Comparison of ENCODE assay signal across 8 mouse cellular contexts in genomic region chr2:163401221-163401620, GRCm38 (mm10). TPM values are rescaled to one million over a fixed set of nuclear protein-coding genes. Genes with fewer than 3 reads are reported as not detected.
DNase-seq lines count a peak whose midpoint lies in the region; ATAC-seq and TF ChIP-seq lines count a peak whose summit lies in the region.

No protein-coding gene starts in this region.

- peak; percentile 87 for DNase-seq in gastrocnemius, adult 18-20 months (ENCODE audit: low spot score)
- no peak for DNase-seq in gastrocnemius, postnatal 25 days
- DNase-seq in adrenal gland, adult 18-20 months (ENCODE audit: low spot score in 2 of 2), result peak; percentile 72 to 80
- peak; percentile 89 for DNase-seq in embryo, embryonic 10 days (ENCODE audit: low spot score)
- DNase-seq in heart, postnatal 0 days (ENCODE audit: low spot score), result peak; percentile 87
- peak; percentile 61 to 82 for DNase-seq in layer of hippocampus, postnatal 36 days
- DNase-seq in spleen, adult 12 weeks (ENCODE audit: low spot score), result peak; percentile 61

- no peaks in the 10 kb centered on the region for H3K9me3 ChIP-seq in heart, postnatal 0 days (replicated peaks; ENCODE audit: control insufficient read depth, low read length)

- H3K4me1 ChIP-seq in heart, postnatal 0 days (ENCODE audit: control insufficient read depth, insufficient read depth), result peaks cover 13% of the 10 kb centered on the region

- no peak overlapping the region for H3K4me3 ChIP-seq in heart, postnatal 0 days (ENCODE audit: low read depth, low read length)

- H3K9ac ChIP-seq in heart, postnatal 0 days (replicated peaks; ENCODE audit: low read depth, low read length), result no peak overlapping the region

- peak; percentile 42; the same call in 1 of the 2 replicates for TF ChIP-seq EP300 in heart, postnatal 0 days (IDR thresholded peaks at IDR 0.05; ENCODE audit: low read depth)

- peak; percentile 100 for TF ChIP-seq CTCF in heart, postnatal 0 days (IDR thresholded peaks at IDR 0.05; ENCODE audit: low read depth)

- ATAC-seq in heart, postnatal 0 days (ENCODE audit: insufficient read depth, low read depth), result no peak
- ATAC-seq in megakaryocyte-erythroid progenitor cell, adult 5-6 weeks (replicated peaks; ENCODE audit: low FRiP score, low TSS enrichment, poor library complexity, severe bottlenecking), result peak; percentile 74

- WGBS in heart, postnatal 0 days, result 4% methylated on average over 8 of the region's 8 CpGs

- H3K27me3 ChIP-seq in heart, postnatal 0 days (ENCODE audit: control insufficient read depth, insufficient read depth, low read length), result no peaks in the 10 kb centered on the region

- peaks cover 9% of the 10 kb centered on the region; the same call in 1 of the 2 replicates for H3K36me3 ChIP-seq in heart, postnatal 0 days (replicated peaks; ENCODE audit: control insufficient read depth, insufficient read depth, low read length)

- no peak overlapping the region for H3K4me2 ChIP-seq in heart, postnatal 0 days (ENCODE audit: low read depth, low read length)

- H3K27ac ChIP-seq in heart, postnatal 0 days (ENCODE audit: low read depth), result no peak overlapping the region

RNA-seq across cellular contexts. Expression of gene Jph2, which starts 3.4 kb away (rescaled TPM):
- 100 to 1,000 TPM; 401 to 487 TPM for total RNA-seq in gastrocnemius, adult 18-20 months (2021)
- 100 to 1,000 TPM; 424 to 451 TPM for total RNA-seq in gastrocnemius, postnatal 25 days (2021)
- total RNA-seq in adrenal gland, adult 18-20 months (2021), result 1 to 10 TPM; 4.4 to 6.5 TPM
- total RNA-seq in heart, postnatal 0 days (2014; rRNA removed; ENCODE audit: low replicate concordance), result 215 and 246 TPM in 2 replicates
- 47.3 and 61.7 TPM in 2 replicates for polyA plus RNA-seq in heart, postnatal 0 days (2015; fragmentation: Nextera tagmentation; extraction: Ambion mirVana)
- total RNA-seq in layer of hippocampus, postnatal 36 days (2021), result under 1 TPM; 0.45 to 0.63 TPM
- total RNA-seq in megakaryocyte-erythroid progenitor cell, adult 5-6 weeks (2014; fragmentation: Nextera tagmentation), result not detected in 2 replicates
- total RNA-seq in megakaryocyte-erythroid progenitor cell, adult 5-6 weeks (2017), result not detected in 2 replicates

RNA-seq across cellular contexts. Expression of gene Oser1, which starts 23.3 kb away (rescaled TPM):
- 10 to 100 TPM; 31.4 to 38.1 TPM for total RNA-seq in gastrocnemius, adult 18-20 months (2021)
- 10 to 100 TPM; 23.8 to 27.0 TPM for total RNA-seq in gastrocnemius, postnatal 25 days (2021)
- total RNA-seq in adrenal gland, adult 18-20 months (2021), result 10 to 100 TPM; 37.1 to 43.6 TPM
- 23.8 and 28.9 TPM in 2 replicates for total RNA-seq in heart, postnatal 0 days (2014; rRNA removed; ENCODE audit: low replicate concordance)
- polyA plus RNA-seq in heart, postnatal 0 days (2015; fragmentation: Nextera tagmentation; extraction: Ambion mirVana), result 41.4 and 45.1 TPM in 2 replicates
- total RNA-seq in layer of hippocampus, postnatal 36 days (2021), result 10 to 100 TPM; 19.0 to 19.5 TPM
- 24.6 and 25.8 TPM in 2 replicates for total RNA-seq in megakaryocyte-erythroid progenitor cell, adult 5-6 weeks (2014; fragmentation: Nextera tagmentation)
- 46.6 and 53.5 TPM in 2 replicates for total RNA-seq in megakaryocyte-erythroid progenitor cell, adult 5-6 weeks (2017)

RNA-seq across cellular contexts. Expression of gene Gdap1l1, which starts 37.1 kb away (rescaled TPM):
- total RNA-seq in gastrocnemius, adult 18-20 months (2021), result under 1 TPM in 1 of 2 experiments, not detected in 1; 0.21 TPM
- total RNA-seq in gastrocnemius, postnatal 25 days (2021), result not detected
- 1 to 10 TPM; 3.3 TPM for total RNA-seq in adrenal gland, adult 18-20 months (2021)
- total RNA-seq in heart, postnatal 0 days (2014; rRNA removed; ENCODE audit: low replicate concordance), result not detected in 2 replicates
- 0.10 TPM in 1 of 2 replicates, not detected in the other for polyA plus RNA-seq in heart, postnatal 0 days (2015; fragmentation: Nextera tagmentation; extraction: Ambion mirVana)
- total RNA-seq in layer of hippocampus, postnatal 36 days (2021), result 10 to 100 TPM; 62.0 to 72.9 TPM
- total RNA-seq in megakaryocyte-erythroid progenitor cell, adult 5-6 weeks (2014; fragmentation: Nextera tagmentation), result not detected in 2 replicates
- total RNA-seq in megakaryocyte-erythroid progenitor cell, adult 5-6 weeks (2017), result not detected in 2 replicates

Comparison
In these comparisons a context has a peak if more than half of its experiments do, and no peak if none do; other contexts are left out.
1. RNA of gene Jph2, which starts 3.4 kb away (total RNA-seq): 401 to 487 TPM in gastrocnemius, adult 18-20 months, 424 to 451 TPM in gastrocnemius, postnatal 25 days and 215 to 246 TPM in heart, postnatal 0 days; 4.4 to 6.5 TPM in adrenal gland, adult 18-20 months, 0.45 to 0.63 TPM in layer of hippocampus, postnatal 36 days and not detected in megakaryocyte-erythroid progenitor cell, adult 5-6 weeks; every median in the first group is over 10 times any median in the second.
2. RNA of gene Gdap1l1, which starts 37.1 kb away (total RNA-seq): 62.0 to 72.9 TPM in layer of hippocampus, postnatal 36 days; 3.3 TPM in adrenal gland, adult 18-20 months, 0.21 TPM in gastrocnemius, adult 18-20 months, not detected in gastrocnemius, postnatal 25 days, not detected in heart, postnatal 0 days and not detected in megakaryocyte-erythroid progenitor cell, adult 5-6 weeks; every median in the first group is over 10 times any median in the second.